Mouse (Mus musculus): ENCODE results near the gene Gpatch2. TPM values are rescaled to one million over a fixed set of nuclear protein-coding genes. Genes with fewer than 3 reads are reported as not detected.
A peak's percentile ranks its signal among the peaks of the same experiment; 100 is the strongest.

The Gpatch2 gene
- polyA plus RNA-seq, 1 experiment from 2014 or later = 21.1 TPM

- Histone ChIP-seq H3K27me3 (no peaks in the 10 kb centered on the region), H3K4me3 (replicated peaks) (no peak overlapping the region), H3K9me3 (replicated peaks) (no peaks in the 10 kb centered on the region), H3K36me3 (peaks cover 35% of the 10 kb centered on the region), H3K4me2 (no peak overlapping the region), H3K4me1 (peaks cover 12% of the 10 kb centered on the region), H3K9ac (no peak overlapping the region), H3K27ac (no peak overlapping the region)
- WGBS = 77% methylated on average over 13 of the region's 13 CpGs
- ATAC-seq (replicated peaks; ENCODE audit: low FRiP score) = no peak
Measured at GRCm38 (mm10) chr1:187228414-187229146, 13.3 kb downstream of the Gpatch2 start.

- Histone ChIP-seq H3K27ac (no peak overlapping the region), H3K4me2 (no peak overlapping the region), H3K36me3 (peaks cover 31% of the 10 kb centered on the region), H3K9me3 (replicated peaks) (no peaks in the 10 kb centered on the region), H3K27me3 (no peaks in the 10 kb centered on the region), H3K4me1 (peaks cover 12% of the 10 kb centered on the region), H3K4me3 (replicated peaks) (no peak overlapping the region), H3K9ac (no peak overlapping the region)
- 83% methylated on average over 5 of the region's 5 CpGs for WGBS
- ATAC-seq (replicated peaks; ENCODE audit: low FRiP score) = no peak
Measured at GRCm38 (mm10) chr1:187230255-187230654, 14.9 kb downstream of the Gpatch2 start.

- H3K4me2 ChIP-seq = no peak overlapping the region
- H3K36me3 ChIP-seq = peaks cover 17% of the 10 kb centered on the region
- no peaks in the 10 kb centered on the region for H3K4me1 ChIP-seq
- no peaks in the 10 kb centered on the region for H3K9me3 ChIP-seq (replicated peaks)
- H3K27ac ChIP-seq = no peak overlapping the region
- no peak for ATAC-seq (replicated peaks; ENCODE audit: low FRiP score)
- no peak overlapping the region for H3K4me3 ChIP-seq (replicated peaks)
- 88% methylated on average over 14 of the region's 14 CpGs for WGBS
- H3K27me3 ChIP-seq = no peaks in the 10 kb centered on the region
- no peak overlapping the region for H3K9ac ChIP-seq
Measured at GRCm38 (mm10) chr1:187232196-187232955, 17.1 kb downstream of the Gpatch2 start.

- Histone ChIP-seq H3K36me3 (peaks cover 17% of the 10 kb centered on the region), H3K4me1 (no peaks in the 10 kb centered on the region), H3K4me3 (replicated peaks) (no peak overlapping the region), H3K4me2 (no peak overlapping the region), H3K27me3 (no peaks in the 10 kb centered on the region), H3K27ac (no peak overlapping the region), H3K9ac (no peak overlapping the region), H3K9me3 (replicated peaks) (no peaks in the 10 kb centered on the region)
- no peak for ATAC-seq (replicated peaks; ENCODE audit: low FRiP score)
- WGBS = 67% methylated on average over 7 of the region's 7 CpGs
Measured at GRCm38 (mm10) chr1:187232996-187233615, 17.8 kb downstream of the Gpatch2 start.

- no peak overlapping the region for H3K4me3 ChIP-seq (replicated peaks)
- peaks cover 20% of the 10 kb centered on the region for H3K36me3 ChIP-seq
- H3K9me3 ChIP-seq (replicated peaks) = no peaks in the 10 kb centered on the region
- no peaks in the 10 kb centered on the region for H3K4me1 ChIP-seq
- no peak overlapping the region for H3K27ac ChIP-seq
- ATAC-seq (replicated peaks; ENCODE audit: low FRiP score) = no peak
- no peak overlapping the region for H3K9ac ChIP-seq
- no peak overlapping the region for H3K4me2 ChIP-seq
- no peaks in the 10 kb centered on the region for H3K27me3 ChIP-seq
- WGBS = 91% methylated on average over 3 of the region's 3 CpGs
Measured at GRCm38 (mm10) chr1:187235161-187235560, 19.9 kb downstream of the Gpatch2 start.

- H3K4me3 ChIP-seq (replicated peaks) = no peak overlapping the region
- H3K27me3 ChIP-seq = no peaks in the 10 kb centered on the region
- no peak overlapping the region for H3K9ac ChIP-seq
- H3K27ac ChIP-seq = no peak overlapping the region
- peaks cover 14% of the 10 kb centered on the region for H3K36me3 ChIP-seq
- no peaks in the 10 kb centered on the region for H3K4me1 ChIP-seq
- 46% methylated on average over 6 of the region's 6 CpGs for WGBS
- H3K4me2 ChIP-seq = no peak overlapping the region
- no peak for ATAC-seq (replicated peaks; ENCODE audit: low FRiP score)
- no peaks in the 10 kb centered on the region for H3K9me3 ChIP-seq (replicated peaks)
Measured at GRCm38 (mm10) chr1:187236296-187236695, 21.0 kb downstream of the Gpatch2 start.

- H3K4me1 ChIP-seq = no peaks in the 10 kb centered on the region
- no peak for ATAC-seq (replicated peaks; ENCODE audit: low FRiP score)
- H3K27me3 ChIP-seq = no peaks in the 10 kb centered on the region
- no peak overlapping the region for H3K4me3 ChIP-seq (replicated peaks)
- H3K4me2 ChIP-seq = no peak overlapping the region
- no peaks in the 10 kb centered on the region for H3K9me3 ChIP-seq (replicated peaks)
- no peak overlapping the region for H3K27ac ChIP-seq
- H3K36me3 ChIP-seq = peaks cover 8% of the 10 kb centered on the region
- 78% methylated on average over 4 of the region's 4 CpGs for WGBS
- no peak overlapping the region for H3K9ac ChIP-seq
Measured at GRCm38 (mm10) chr1:187238061-187238460, 22.8 kb downstream of the Gpatch2 start.

- no peak overlapping the region for H3K4me3 ChIP-seq (replicated peaks)
- WGBS = 94% methylated on average over 3 of the region's 3 CpGs
- no peak overlapping the region for H3K9ac ChIP-seq
- ATAC-seq (replicated peaks; ENCODE audit: low FRiP score) = no peak
- no peak overlapping the region for H3K27ac ChIP-seq
- no peaks in the 10 kb centered on the region for H3K4me1 ChIP-seq
- no peaks in the 10 kb centered on the region for H3K9me3 ChIP-seq (replicated peaks)
- 0 out of 2 replicates have a peak, but pooled peaks cover 2% of the 10 kb centered on the region for H3K36me3 ChIP-seq
- H3K27me3 ChIP-seq = no peaks in the 10 kb centered on the region
- H3K4me2 ChIP-seq = no peak overlapping the region
Measured at GRCm38 (mm10) chr1:187240304-187240703, 25.0 kb downstream of the Gpatch2 start.

GRCm38 (mm10) chr1:187241329-187241728 is 26.0 kb downstream of the Gpatch2 start:
- H3K4me1 ChIP-seq = no peaks in the 10 kb centered on the region
- H3K4me3 ChIP-seq (replicated peaks) = no peak overlapping the region
- 0 out of 2 replicates have a peak, but pooled peaks cover 2% of the 10 kb centered on the region for H3K36me3 ChIP-seq
- H3K4me2 ChIP-seq = no peak overlapping the region
- no peak overlapping the region for H3K27ac ChIP-seq
- H3K27me3 ChIP-seq = no peaks in the 10 kb centered on the region
- H3K9me3 ChIP-seq (replicated peaks) = no peaks in the 10 kb centered on the region
- WGBS = 85% methylated on average over 5 of the region's 5 CpGs
- ATAC-seq (replicated peaks; ENCODE audit: low FRiP score) = 0 out of 2 replicates have a peak, but pooled peaks have one; percentile 66
- H3K9ac ChIP-seq = no peak overlapping the region

- H3K27ac ChIP-seq = no peak overlapping the region
- no peaks in the 10 kb centered on the region for H3K27me3 ChIP-seq
- no peaks in the 10 kb centered on the region for H3K4me1 ChIP-seq
- no peak overlapping the region for H3K9ac ChIP-seq
- H3K9me3 ChIP-seq (replicated peaks) = no peaks in the 10 kb centered on the region
- H3K4me3 ChIP-seq (replicated peaks) = no peak overlapping the region
- WGBS = 74% methylated on average over 5 of the region's 5 CpGs
- 0 out of 2 replicates have a peak, but pooled peaks cover 2% of the 10 kb centered on the region for H3K36me3 ChIP-seq
- ATAC-seq (replicated peaks; ENCODE audit: low FRiP score) = no peak
- H3K4me2 ChIP-seq = no peak overlapping the region
Measured at GRCm38 (mm10) chr1:187244734-187245133, 29.4 kb downstream of the Gpatch2 start.

GRCm38 (mm10) chr1:187250741-187251262 is 35.5 kb downstream of the Gpatch2 start:
- 95% methylated on average over 1 of the region's 1 CpGs for WGBS
- Histone ChIP-seq H3K9ac (no peak overlapping the region), H3K36me3 (0 out of 2 replicates have a peak, but pooled peaks cover 2% of the 10 kb centered on the region), H3K9me3 (replicated peaks) (no peaks in the 10 kb centered on the region), H3K27me3 (no peaks in the 10 kb centered on the region), H3K4me3 (replicated peaks) (no peak overlapping the region), H3K4me1 (no peaks in the 10 kb centered on the region), H3K4me2 (no peak overlapping the region), H3K27ac (no peak overlapping the region)
- ATAC-seq (replicated peaks; ENCODE audit: low FRiP score) = no peak

- Histone ChIP-seq H3K4me2 (no peak overlapping the region), H3K9ac (no peak overlapping the region), H3K27me3 (no peaks in the 10 kb centered on the region), H3K27ac (no peak overlapping the region), H3K4me3 (replicated peaks) (no peak overlapping the region), H3K4me1 (no peaks in the 10 kb centered on the region), H3K36me3 (no peaks in the 10 kb centered on the region), H3K9me3 (replicated peaks) (no peaks in the 10 kb centered on the region)
- ATAC-seq (replicated peaks; ENCODE audit: low FRiP score) = no peak
- 90% methylated on average over 4 of the region's 4 CpGs for WGBS
Measured at GRCm38 (mm10) chr1:187258756-187259155, 43.4 kb downstream of the Gpatch2 start.
